Mouse (Mus musculus) adrenal gland, postnatal 14 days (tissue): ENCODE measurements around the gene Mxd1. TPM values are rescaled to one million over a fixed set of nuclear protein-coding genes. Genes with fewer than 3 reads are reported as not detected.
A peak's percentile ranks its signal among the peaks of the same experiment; 100 is the strongest.

ENCODE experiments used
- DNase-seq: peaks from one replicate; pipeline ENCODE4 v3.0.0; 2021; ENCODE audit warnings: mixed read lengths
- total RNA-seq: library from RNA; stranded (reverse); gene quantifications from 2 replicates; pipeline ENCODE4 v1.2.3, GENCODE M21; 2021

Gene Mxd1
- total RNA-seq, 1 experiment from 2014 or later = 12.3 TPM

GRCm38 (mm10) chr6:86599951-86600414, 69.0 kb downstream of the Mxd1 start:
- DNase-seq = peak; percentile 75

GRCm38 (mm10) chr6:86599197-86599596, 69.8 kb downstream of the Mxd1 start:
- DNase-seq = peak; percentile 90

- no peak for DNase-seq
Observed at GRCm38 (mm10) chr6:86598742-86599193, 70.2 kb downstream of the Mxd1 start.

Other genes with a start within 250 kb of the Mxd1 start
- gene Gm44790, start 242.5 kb downstream of the Mxd1 start, total RNA-seq = 0.78 TPM in 1 of 2 replicates, not detected in the other
- 15.6 and 16.4 TPM in 2 replicates for gene C87436, start 230.8 kb downstream of the Mxd1 start, total RNA-seq
- 260 TPM in 2 replicates for gene Pcbp1, start 142.8 kb downstream of the Mxd1 start, total RNA-seq
- 0.41 TPM in 1 of 2 replicates, not detected in the other for gene Asprv1, start 41.0 kb downstream of the Mxd1 start, total RNA-seq
- gene Snrnp27, start 15.4 kb upstream of the Mxd1 start, total RNA-seq = 65.4 and 68.1 TPM in 2 replicates
- 13.7 and 16.2 TPM in 2 replicates for gene Gmcl1, start 64.2 kb upstream of the Mxd1 start, total RNA-seq
- gene Anxa4, start 124.4 kb upstream of the Mxd1 start, total RNA-seq = 54.6 and 55.5 TPM in 2 replicates
- 81.9 and 88.8 TPM in 2 replicates for gene Aak1, start 180.4 kb upstream of the Mxd1 start, total RNA-seq